Mouse (Mus musculus): ENCODE results near the gene Pih1d2. TPM values are rescaled to one million over a fixed set of nuclear protein-coding genes. Genes with fewer than 3 reads are reported as not detected.

Gene Pih1d2
- 1.2 TPM for polyA plus RNA-seq (2014; fragmentation: Illumina TruSeq; extraction: RNeasy Lipid Tissue Mini Kit (QIAGEN cat#74804); ENCODE audit: low read depth, low replicate concordance)

GRCm38 (mm10) chr9:50616766-50617603 is at the start of gene Pih1d2, which contains the start of gene Nkapd1:
TSS of gene Pih1d2 (plus strand) at chr9:50617321.
TSS of gene Nkapd1 (minus strand) at chr9:50617464.

DNA sequence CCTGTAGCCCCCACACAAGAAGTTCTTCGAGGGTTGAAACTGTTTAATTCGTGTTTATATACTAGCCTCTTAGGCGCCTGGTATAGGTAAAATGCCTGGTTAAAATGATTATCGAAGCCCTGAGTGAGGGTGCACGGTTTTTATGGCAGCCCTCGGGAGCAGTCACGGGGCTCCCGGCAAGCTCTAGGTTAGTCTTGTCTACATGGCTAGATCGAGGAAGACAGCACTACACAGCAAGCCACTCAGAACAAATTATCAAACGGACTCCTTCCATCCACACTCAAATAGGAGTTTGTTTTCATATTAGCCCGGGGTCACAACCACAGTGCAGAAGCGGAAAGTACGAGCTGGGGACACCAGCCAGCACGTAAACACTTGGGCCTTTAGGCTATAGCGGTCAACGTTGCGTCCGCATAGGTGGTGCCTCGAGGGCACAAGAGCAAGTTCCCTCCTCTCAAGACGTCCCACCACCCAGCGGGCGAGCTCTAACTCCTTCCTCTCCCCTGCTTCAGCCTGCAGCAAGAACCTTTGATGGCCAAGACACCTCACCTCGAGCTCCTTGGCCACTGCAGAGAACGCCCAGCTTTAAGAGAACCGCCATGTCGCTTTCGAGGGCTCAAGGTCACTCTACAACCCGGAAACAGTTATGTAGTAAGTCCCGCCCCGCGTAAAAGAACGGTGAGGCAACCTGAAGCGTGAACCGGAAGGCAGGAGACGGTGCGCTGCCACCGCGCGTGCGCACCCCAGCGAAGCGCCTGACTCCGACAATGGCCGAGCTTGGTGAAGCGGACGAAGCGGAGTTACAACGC is 13.7 kb upstream of the Pih1d2 start, which contains the start of the genes Sdhd and Timm8b:
Sdhd (minus strand) TSS at position 624 of the 809 bp plus-strand sequence.
Timm8b (plus strand) TSS at position 722 of the 809 bp plus-strand sequence.

GRCm38 (mm10) chr9:50659392-50660217 is 42.5 kb downstream of the Pih1d2 start, which contains the start of gene Dlat:
TSS of gene Dlat (minus strand) at chr9:50659780.

Other genes with a start within 250 kb of the Pih1d2 start
- gene Plet1, start 122.8 kb upstream of the Pih1d2 start, polyA plus RNA-seq (2014; fragmentation: Illumina TruSeq; extraction: RNeasy Lipid Tissue Mini Kit (QIAGEN cat#74804); ENCODE audit: low read depth, low replicate concordance): 2.0 TPM
- 132 TPM for gene Pts, start 88.6 kb upstream of the Pih1d2 start, polyA plus RNA-seq (2014; fragmentation: Illumina TruSeq; extraction: RNeasy Lipid Tissue Mini Kit (QIAGEN cat#74804); ENCODE audit: low read depth, low replicate concordance)
- gene Il18, start 62.5 kb upstream of the Pih1d2 start, polyA plus RNA-seq (2014; fragmentation: Illumina TruSeq; extraction: RNeasy Lipid Tissue Mini Kit (QIAGEN cat#74804); ENCODE audit: low read depth, low replicate concordance): 92.4 TPM
- 31.7 TPM for gene Bco2, start 62.1 kb upstream of the Pih1d2 start, polyA plus RNA-seq (2014; fragmentation: Illumina TruSeq; extraction: RNeasy Lipid Tissue Mini Kit (QIAGEN cat#74804); ENCODE audit: low read depth, low replicate concordance)
- gene Tex12, start 56.0 kb upstream of the Pih1d2 start, polyA plus RNA-seq (2014; fragmentation: Illumina TruSeq; extraction: RNeasy Lipid Tissue Mini Kit (QIAGEN cat#74804); ENCODE audit: low read depth, low replicate concordance): 6.3 TPM
- 263 TPM for gene Sdhd, start 13.5 kb upstream of the Pih1d2 start, polyA plus RNA-seq (2014; fragmentation: Illumina TruSeq; extraction: RNeasy Lipid Tissue Mini Kit (QIAGEN cat#74804); ENCODE audit: low read depth, low replicate concordance)
- gene Timm8b, start 13.4 kb upstream of the Pih1d2 start, polyA plus RNA-seq (2014; fragmentation: Illumina TruSeq; extraction: RNeasy Lipid Tissue Mini Kit (QIAGEN cat#74804); ENCODE audit: low read depth, low replicate concordance): 69.1 TPM
- 32.2 TPM for gene Nkapd1, start 143 bp downstream of the Pih1d2 start, polyA plus RNA-seq (2014; fragmentation: Illumina TruSeq; extraction: RNeasy Lipid Tissue Mini Kit (QIAGEN cat#74804); ENCODE audit: low read depth, low replicate concordance)
- gene Dlat, start 42.5 kb downstream of the Pih1d2 start, polyA plus RNA-seq (2014; fragmentation: Illumina TruSeq; extraction: RNeasy Lipid Tissue Mini Kit (QIAGEN cat#74804); ENCODE audit: low read depth, low replicate concordance): 70.5 TPM
- gene Dixdc1, start 122.2 kb downstream of the Pih1d2 start, polyA plus RNA-seq (2014; fragmentation: Illumina TruSeq; extraction: RNeasy Lipid Tissue Mini Kit (QIAGEN cat#74804); ENCODE audit: low read depth, low replicate concordance): 14.7 TPM
- gene 2310030G06Rik, start 129.2 kb downstream of the Pih1d2 start, polyA plus RNA-seq (2014; fragmentation: Illumina TruSeq; extraction: RNeasy Lipid Tissue Mini Kit (QIAGEN cat#74804); ENCODE audit: low read depth, low replicate concordance): 31.9 TPM
- 2.7 TPM for gene Cryab, start 134.0 kb downstream of the Pih1d2 start, polyA plus RNA-seq (2014; fragmentation: Illumina TruSeq; extraction: RNeasy Lipid Tissue Mini Kit (QIAGEN cat#74804); ENCODE audit: low read depth, low replicate concordance)
- not detected for gene Hspb2, start 135.0 kb downstream of the Pih1d2 start, polyA plus RNA-seq (2014; fragmentation: Illumina TruSeq; extraction: RNeasy Lipid Tissue Mini Kit (QIAGEN cat#74804); ENCODE audit: low read depth, low replicate concordance)
- gene Fdxacb1, start 150.9 kb downstream of the Pih1d2 start, polyA plus RNA-seq (2014; fragmentation: Illumina TruSeq; extraction: RNeasy Lipid Tissue Mini Kit (QIAGEN cat#74804); ENCODE audit: low read depth, low replicate concordance): 4.0 TPM
- gene Alg9, start 157.7 kb downstream of the Pih1d2 start, polyA plus RNA-seq (2014; fragmentation: Illumina TruSeq; extraction: RNeasy Lipid Tissue Mini Kit (QIAGEN cat#74804); ENCODE audit: low read depth, low replicate concordance): 5.4 TPM
- 88.7 TPM for gene 1110032A03Rik, start 158.2 kb downstream of the Pih1d2 start, polyA plus RNA-seq (2014; fragmentation: Illumina TruSeq; extraction: RNeasy Lipid Tissue Mini Kit (QIAGEN cat#74804); ENCODE audit: low read depth, low replicate concordance)
- gene Ppp2r1b, start 228.0 kb downstream of the Pih1d2 start, polyA plus RNA-seq (2014; fragmentation: Illumina TruSeq; extraction: RNeasy Lipid Tissue Mini Kit (QIAGEN cat#74804); ENCODE audit: low read depth, low replicate concordance): 21.9 TPM